Mouse (Mus musculus) myocyte (in vitro differentiated cells): ENCODE data around the gene Zbtb49. TPM values are rescaled to one million over a fixed set of nuclear protein-coding genes. Genes with fewer than 3 reads are reported as not detected.

ENCODE experiments used
- H3K27me3 ChIP-seq: one replicate; pipeline ENCODE4 v1.6.1; 2011; ENCODE audit not compliant: control insufficient read depth, insufficient read depth, insufficient read length
- H3K36me3 ChIP-seq: one replicate; pipeline ENCODE4 v1.6.1; 2011; ENCODE audit not compliant: control insufficient read depth, insufficient read depth
- H3K4me2 ChIP-seq: one replicate; pipeline ENCODE4 v1.6.1; 2011; ENCODE audit warnings: low read depth, control low read depth
- H3K4me3 ChIP-seq: one replicate; pipeline ENCODE4 v1.5.1; 2011; ENCODE audit warnings: mild to moderate bottlenecking, control low read depth, moderate library complexity
- H3K79me2 ChIP-seq: one replicate; pipeline ENCODE4 v1.6.1; 2011; ENCODE audit not compliant: control insufficient read depth, insufficient read depth
- H3ac ChIP-seq: one replicate; pipeline ENCODE4 v1.6.1; 2011; ENCODE audit not compliant: control insufficient read depth, insufficient read length
- CEBPB ChIP-seq: IDR thresholded peaks from 2 replicates; pipeline ENCODE4 v1.6.1; 2011; ENCODE audit warnings: mild to moderate bottlenecking, moderate library complexity; ENCODE audit not compliant: poor library complexity, insufficient read depth, severe bottlenecking
- E2F4 ChIP-seq: IDR thresholded peaks from one replicate; pipeline ENCODE4 v1.6.1; 2011; ENCODE audit warnings: mild to moderate bottlenecking, control low read depth, moderate library complexity; ENCODE audit not compliant: insufficient read depth
- MYOD1 ChIP-seq, 3 experiments: IDR thresholded peaks; one replicate each; pipeline ENCODE4 v1.6.1; 2011; ENCODE audit warnings: control low read depth in 2 of 3, low read depth in 2 of 3, mild to moderate bottlenecking in 2 of 3, moderate library complexity in 1 of 3; ENCODE audit not compliant: insufficient read length in 2 of 3, control insufficient read depth in 1 of 3
- POLR2A ChIP-seq: IDR thresholded peaks from one replicate; pipeline ENCODE4 v1.6.1; 2011; ENCODE audit warnings: low read depth, mild to moderate bottlenecking, control low read depth, moderate library complexity; ENCODE audit not compliant: insufficient read length
- POLR2AphosphoS2 ChIP-seq: IDR thresholded peaks from one replicate; pipeline ENCODE4 v1.6.1; 2011; ENCODE audit warnings: low read depth, control low read depth; ENCODE audit not compliant: insufficient read length
- SRF ChIP-seq: IDR thresholded peaks from one replicate; pipeline ENCODE4 v1.6.1; 2011; ENCODE audit warnings: low read depth; ENCODE audit not compliant: control insufficient read depth, insufficient read length
- TCF12 ChIP-seq: IDR thresholded peaks from one replicate; pipeline ENCODE4 v1.6.1; 2011; ENCODE audit warnings: mild to moderate bottlenecking, control low read depth; ENCODE audit not compliant: poor library complexity, insufficient read depth, severe bottlenecking
- TCF3 ChIP-seq: IDR thresholded peaks from one replicate; pipeline ENCODE4 v1.6.1; 2011; ENCODE audit warnings: low read depth, control low read depth; ENCODE audit not compliant: insufficient read length
- USF1 ChIP-seq: IDR thresholded peaks from one replicate; pipeline ENCODE4 v1.6.1; 2011; ENCODE audit warnings: low read depth, mild to moderate bottlenecking, control low read depth, moderate library complexity
- polyA plus RNA-seq: library from polyadenylated mRNA; unstranded; fragments of >200 nt; fragmentation: generic; extraction: Trizol; gene quantifications from one replicate; pipeline ENCODE4 v1.2.1, GENCODE M21; 2012; ENCODE audit warnings: missing spikeins

Gene Zbtb49
- polyA plus RNA-seq, 1 experiment, result 4.5 TPM

- no peaks in the 10 kb centered on the region for H3K79me2 ChIP-seq
Observed at GRCm38 (mm10) chr5:38151264-38151663, 69.0 kb downstream of the Zbtb49 start.

DNA sequence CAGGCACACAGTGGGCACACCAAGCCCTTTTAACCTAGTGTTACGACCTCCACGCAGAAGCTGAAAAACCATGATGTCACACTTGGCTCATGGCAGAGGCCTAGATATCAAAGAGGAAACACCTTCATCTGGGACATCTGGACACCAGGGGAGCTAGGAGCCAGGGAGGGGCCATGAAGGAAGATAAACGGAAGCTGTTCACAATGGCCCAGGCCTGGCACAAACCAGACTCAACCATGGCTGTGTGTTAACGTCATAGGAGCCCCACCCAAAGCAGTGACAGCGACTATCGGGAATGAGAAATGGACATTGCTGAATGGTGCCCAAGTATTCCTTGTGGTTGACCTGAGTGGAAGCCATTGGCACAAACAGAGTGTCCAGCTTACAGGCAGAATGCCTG lies 73.7 kb downstream of the Zbtb49 start:
- Histone ChIP-seq H3ac (no peak overlapping the region), H3K79me2 (no peaks in the 10 kb centered on the region), H3K4me3 (no peak overlapping the region), H3K27me3 (no peaks in the 10 kb centered on the region), H3K4me2 (no peak overlapping the region), H3K36me3 (no peaks in the 10 kb centered on the region)
- TF ChIP-seq TCF3 (no peak), TCF12 (no peak), CEBPB (no peak), SRF (no peak)

More at GRCm38 (mm10) chr5:38151264-38151663, 69.0 kb downstream of the Zbtb49 start:
- Histone ChIP-seq H3K27me3 (no peaks in the 10 kb centered on the region), H3ac (no peak overlapping the region), H3K4me2 (no peak overlapping the region), H3K36me3 (no peaks in the 10 kb centered on the region), H3K4me3 (no peak overlapping the region)
- TF ChIP-seq CEBPB (no peak), E2F4 (no peak)

DNA sequence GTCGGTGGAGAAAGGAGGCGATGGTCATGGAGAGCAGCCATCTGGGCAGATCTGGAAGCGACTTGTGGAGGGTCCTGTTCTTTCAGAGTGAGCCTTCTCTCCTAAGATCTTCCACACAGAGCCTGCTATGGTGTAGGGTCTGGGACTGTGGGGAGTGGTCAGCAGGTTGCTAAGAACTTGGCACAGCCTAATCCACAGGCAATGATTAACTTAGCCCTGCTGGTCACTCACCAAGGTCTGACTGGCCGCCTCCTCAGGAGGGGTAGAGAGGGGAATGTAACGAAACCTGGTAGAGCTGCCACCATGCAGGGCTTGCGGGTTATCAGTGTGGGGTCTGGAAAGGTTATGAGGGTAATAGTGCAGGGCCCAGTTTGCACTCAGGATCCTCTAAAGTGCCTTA lies 79.4 kb downstream of the Zbtb49 start:
- Histone ChIP-seq H3K79me2 (no peaks in the 10 kb centered on the region), H3K4me3 (no peak overlapping the region), H3ac (no peak overlapping the region), H3K27me3 (no peaks in the 10 kb centered on the region), H3K36me3 (no peaks in the 10 kb centered on the region), H3K4me2 (no peak overlapping the region)
- TF ChIP-seq POLR2A (no peak), MYOD1 (IDR thresholded peaks at IDR 0.05; ENCODE audit: control insufficient read depth in 1 of 3, insufficient read length in 2 of 3, low read depth in 2 of 3) (no peak), USF1 (no peak), POLR2AphosphoS2 (no peak), TCF3 (no peak)

Other genes with a start within 250 kb of the Zbtb49 start
- 24.9 TPM for gene Stx18, start 181.7 kb downstream of the Zbtb49 start, polyA plus RNA-seq
- 13.8 TPM for gene Nsg1, start 60.5 kb downstream of the Zbtb49 start, polyA plus RNA-seq
- gene Lyar, start within 50 bp of the Zbtb49 start, polyA plus RNA-seq, result 21.2 TPM
- gene Tmem128, start 39.7 kb upstream of the Zbtb49 start, polyA plus RNA-seq, result 24.0 TPM
- gene Otop1, start 55.5 kb upstream of the Zbtb49 start, polyA plus RNA-seq, result 0.10 TPM
- gene Drd5, start 98.9 kb upstream of the Zbtb49 start, polyA plus RNA-seq, result not detected